Mouse (Mus musculus) ES-Bruce4 (cell line): ENCODE results near the gene Dand5.

Source experiments
- CTCF ChIP-seq: IDR thresholded peaks from one replicate; pipeline ENCODE4 v1.8.1; 2011; ENCODE audit warnings: low read depth, low read length
- POLR2A ChIP-seq: IDR thresholded peaks from one replicate; pipeline ENCODE4 v1.8.1; 2011; ENCODE audit warnings: low read length; ENCODE audit not compliant: insufficient read depth

DNA sequence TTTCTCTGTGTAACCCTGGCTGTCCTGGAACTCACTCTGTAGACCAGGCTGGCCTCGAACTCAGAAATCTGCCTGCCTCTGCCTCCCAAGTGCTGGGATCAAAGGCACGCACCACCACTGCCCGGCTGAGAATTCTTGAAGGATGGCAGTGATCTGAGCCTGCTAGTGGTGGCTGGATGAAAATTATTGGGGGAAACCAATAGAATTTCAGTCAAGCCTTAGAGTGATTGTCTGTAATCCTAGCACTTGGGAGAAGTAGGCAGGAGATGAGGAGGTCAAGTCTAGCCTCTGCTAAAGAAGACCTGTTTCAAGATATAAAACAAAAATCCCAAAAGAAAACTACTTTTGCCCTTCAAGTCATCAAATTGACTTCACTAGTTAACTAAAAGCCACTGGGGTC lies 33.8 kb upstream of the Dand5 start:
- TF ChIP-seq CTCF = no peak
- TF ChIP-seq POLR2A = no peak
